Mouse (Mus musculus): Measurements from ENCODE around the gene Sun5.

Gene Sun5

DNA sequence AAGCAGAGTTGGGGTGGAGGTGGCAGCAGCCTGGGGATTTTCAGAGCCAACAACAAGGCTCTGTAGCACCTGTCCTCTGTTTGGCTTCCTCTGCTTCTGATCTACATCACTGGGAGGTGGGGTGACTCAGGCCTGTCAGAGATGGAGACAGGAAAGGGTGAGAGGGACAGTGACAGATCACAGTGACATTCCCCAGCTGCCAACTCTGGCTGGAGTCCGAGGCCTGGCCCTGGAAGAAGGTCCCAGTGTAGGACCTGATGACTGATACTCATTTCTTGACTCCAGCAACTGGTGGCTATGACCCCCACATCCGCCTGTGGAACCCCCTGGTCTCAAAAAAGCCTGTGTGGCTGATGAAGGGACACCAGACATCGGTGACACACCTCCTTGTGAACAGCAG lies 61.0 kb downstream of the Sun5 start:
- DNase-seq (ENCODE audit: low spot score): no peak

- no peak for DNase-seq (ENCODE audit: low spot score)
These were observed 62.0 kb downstream of the Sun5 start for GRCm38 (mm10) chr2:153808841-153809240.

- no peak for DNase-seq (ENCODE audit: low spot score)
These were observed 62.7 kb downstream of the Sun5 start for GRCm38 (mm10) chr2:153808146-153808545.

DNA sequence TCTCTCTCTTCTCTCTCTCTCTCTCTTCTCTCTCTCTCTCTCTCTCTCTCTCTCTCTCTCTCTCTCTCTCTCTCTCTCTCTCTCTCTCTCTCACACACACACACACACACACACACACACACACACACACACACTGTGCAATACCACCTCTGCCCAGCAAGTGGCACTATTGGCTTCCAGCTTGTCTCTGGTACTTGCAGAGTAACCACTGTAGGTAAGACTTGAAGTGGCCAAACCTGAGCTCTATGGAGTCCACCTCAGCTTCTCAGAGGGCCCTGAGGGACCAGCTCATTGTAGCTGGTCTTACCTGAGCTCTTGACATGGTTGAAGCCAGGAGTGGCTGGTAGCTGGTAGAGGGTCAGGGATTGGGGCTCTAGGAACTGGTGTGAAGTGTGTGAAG lies 63.4 kb downstream of the Sun5 start:
- DNase-seq (ENCODE audit: low spot score): peak; percentile 56

Measured in ovary, postnatal 36 days (tissue).